Mouse (Mus musculus): ENCODE measurements around the gene Olfr782.
"Not testable (repeated sequence)": the region's sequence is repeated elsewhere in the genome, so short reads cannot be mapped to it uniquely, and the experiment has no call there.

Gene Olfr782

DNA sequence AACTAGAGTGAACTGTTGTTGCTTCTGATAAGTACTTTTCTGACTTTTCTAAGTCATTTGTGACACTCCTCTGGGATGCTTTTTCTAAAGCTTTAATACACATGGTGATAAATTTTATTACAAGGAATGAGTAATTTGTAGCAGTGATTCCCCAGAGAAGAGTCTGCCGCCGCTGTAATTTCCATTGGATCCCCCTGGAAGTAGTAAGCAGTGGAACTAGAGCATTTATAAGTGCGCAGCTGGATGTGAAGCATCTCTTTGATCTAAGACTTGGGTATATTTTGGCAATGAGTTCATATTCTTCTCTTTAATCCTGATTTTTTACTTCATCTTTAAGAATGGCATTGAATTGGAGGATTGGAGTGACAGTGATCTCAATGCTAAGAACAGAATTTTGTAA is at the start of gene Olfr782:
Gene Olfr782 (plus strand): TSS at position 301 of the 400 bp plus-strand sequence.
- DNase-seq (ENCODE audit: low spot score): no peak

DNA sequence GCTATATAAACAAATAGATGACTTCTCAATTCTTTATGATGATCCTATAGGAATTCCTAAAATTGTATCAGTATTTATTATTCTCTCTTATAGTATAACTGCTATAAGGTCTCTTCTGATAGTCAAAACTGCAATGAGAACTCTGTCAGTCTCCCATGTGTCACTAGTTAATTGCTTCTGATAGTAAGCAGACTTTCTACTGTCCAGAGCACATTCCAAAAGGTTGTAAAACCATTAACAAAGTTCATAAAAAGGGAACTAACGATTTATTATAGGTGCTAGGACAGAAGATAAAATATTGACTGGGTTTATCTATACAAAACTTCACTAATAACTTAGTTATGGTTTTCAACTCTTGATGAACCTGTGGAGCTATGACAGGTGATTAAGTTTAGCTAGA is 35.7 kb upstream of the Olfr782 start:
- DNase-seq (ENCODE audit: low spot score): not testable (repeated sequence)

DNA sequence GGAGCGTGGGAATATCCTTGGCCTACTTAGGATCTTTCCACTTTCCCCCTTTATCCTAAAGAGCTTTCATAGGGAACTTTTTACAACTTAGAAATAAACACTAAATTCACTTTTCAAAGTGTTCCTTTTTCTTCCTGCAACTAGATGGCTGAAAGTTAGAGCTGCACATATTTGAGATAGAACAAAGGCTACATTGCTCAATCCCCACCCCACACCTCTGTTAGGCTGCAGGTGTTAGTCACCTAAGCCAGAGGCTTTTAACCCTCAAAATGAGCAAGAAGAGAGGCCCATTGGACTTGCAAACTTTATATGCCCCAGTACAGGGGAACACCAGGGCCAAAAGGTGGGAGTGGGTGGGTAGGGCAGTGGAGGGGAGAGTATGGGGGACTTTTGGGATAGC is 35.1 kb upstream of the Olfr782 start:
- DNase-seq (ENCODE audit: low spot score): not testable (repeated sequence)

DNA sequence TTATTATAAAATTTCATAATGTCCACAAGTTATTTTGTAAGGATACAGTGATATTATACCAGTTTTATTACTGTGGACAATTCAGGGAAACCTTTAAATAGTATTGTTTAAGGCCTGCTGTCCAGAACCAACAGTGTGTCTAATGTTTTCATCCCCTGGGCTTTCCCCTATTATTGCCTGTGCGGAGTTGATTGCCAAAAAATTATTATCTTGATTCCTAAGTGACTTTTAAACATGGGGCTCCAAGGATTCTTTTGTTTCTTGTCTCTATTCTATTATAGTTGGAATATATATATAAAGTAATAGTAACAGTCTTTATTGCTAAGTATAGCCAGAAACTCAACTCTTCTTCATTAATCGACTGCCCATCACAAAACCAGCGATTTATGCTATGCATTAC is 30.8 kb upstream of the Olfr782 start, which contains the start of gene Olfr780:
Gene Olfr780 (plus strand): TSS at position 301 of the 400 bp plus-strand sequence.
- DNase-seq (ENCODE audit: low spot score): no peak

DNA sequence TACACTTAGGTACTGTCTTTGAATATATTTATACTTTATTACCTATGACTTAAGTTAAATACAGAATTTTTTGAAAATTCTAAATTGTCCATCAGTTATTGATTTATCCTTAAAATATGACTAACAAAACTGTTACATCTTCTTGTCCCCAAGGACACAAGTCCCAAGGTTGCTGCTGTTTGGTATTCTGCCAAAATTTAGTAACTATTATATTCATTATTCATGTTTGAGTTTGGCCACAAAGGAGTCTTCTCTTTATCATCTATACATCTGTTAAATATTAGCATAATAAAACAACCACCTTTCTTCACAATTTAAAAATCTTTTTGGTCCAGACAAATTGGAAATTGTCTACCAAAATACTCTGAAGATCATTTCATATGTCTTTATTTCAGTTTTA is 20.1 kb upstream of the Olfr782 start, which contains the start of gene Olfr781:
Gene Olfr781 (plus strand): TSS at position 301 of the 400 bp plus-strand sequence.
- no peak for DNase-seq (ENCODE audit: low spot score)

DNA sequence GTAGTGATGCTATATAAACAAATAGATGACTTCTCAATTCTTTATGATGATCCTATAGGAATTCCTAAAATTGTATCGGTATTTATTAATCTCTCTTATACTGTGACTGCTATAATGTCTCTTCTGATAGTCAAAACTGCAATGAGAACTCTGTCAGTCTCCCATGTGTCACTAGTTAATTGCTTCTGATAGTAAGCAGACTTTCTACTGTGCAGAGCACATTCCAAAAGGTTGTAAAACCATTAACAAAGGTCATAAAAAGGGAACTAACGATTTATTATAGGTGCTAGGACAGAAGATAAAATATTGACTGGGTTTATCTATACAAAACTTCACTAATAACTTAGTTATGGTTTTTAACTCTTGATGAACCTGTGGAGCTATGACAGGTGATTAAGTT is 3.8 kb downstream of the Olfr782 start:
- not testable (repeated sequence) for DNase-seq (ENCODE audit: low spot score)

DNA sequence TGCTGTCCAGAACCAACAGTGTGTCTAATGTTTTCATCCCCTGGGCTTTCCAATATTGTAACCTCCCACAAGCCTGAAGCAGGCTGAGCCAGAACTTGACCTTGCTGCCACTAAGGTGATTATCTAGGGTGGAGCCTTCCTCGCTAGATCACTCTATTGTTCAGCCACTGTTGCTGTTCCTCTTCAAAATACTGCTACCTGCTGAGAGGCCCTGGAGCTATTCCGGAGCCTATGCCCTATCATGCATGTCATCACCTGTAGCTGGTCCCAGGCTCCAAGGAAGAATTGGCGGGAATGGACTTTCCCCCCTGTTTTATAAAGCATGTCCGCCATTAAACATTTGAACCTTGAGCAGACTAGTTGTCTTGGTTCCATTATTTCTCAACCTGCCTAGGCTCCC is 7.8 kb downstream of the Olfr782 start:
- not testable (repeated sequence) for DNase-seq (ENCODE audit: low spot score)

DNA sequence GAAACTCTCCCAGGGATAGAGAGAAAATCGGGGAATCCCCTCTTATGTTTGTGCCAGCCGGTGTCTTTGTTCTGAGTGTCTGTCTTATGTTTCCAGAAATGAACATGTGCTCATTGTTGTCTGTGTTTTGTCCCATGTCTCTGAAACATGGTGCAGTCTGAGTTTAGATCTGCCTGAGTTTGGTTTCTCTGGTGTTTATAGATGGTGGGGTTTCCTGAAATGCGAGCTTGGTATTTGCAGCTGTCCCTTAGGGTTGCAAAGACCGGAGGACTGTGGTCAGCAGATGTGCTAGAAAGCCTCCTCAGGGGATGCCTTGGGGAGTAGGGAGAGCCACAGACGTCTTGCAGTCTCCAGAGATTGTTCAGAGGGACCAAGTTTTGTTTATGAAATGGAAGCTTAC is 8.7 kb downstream of the Olfr782 start:
- DNase-seq (ENCODE audit: low spot score): no peak

DNA sequence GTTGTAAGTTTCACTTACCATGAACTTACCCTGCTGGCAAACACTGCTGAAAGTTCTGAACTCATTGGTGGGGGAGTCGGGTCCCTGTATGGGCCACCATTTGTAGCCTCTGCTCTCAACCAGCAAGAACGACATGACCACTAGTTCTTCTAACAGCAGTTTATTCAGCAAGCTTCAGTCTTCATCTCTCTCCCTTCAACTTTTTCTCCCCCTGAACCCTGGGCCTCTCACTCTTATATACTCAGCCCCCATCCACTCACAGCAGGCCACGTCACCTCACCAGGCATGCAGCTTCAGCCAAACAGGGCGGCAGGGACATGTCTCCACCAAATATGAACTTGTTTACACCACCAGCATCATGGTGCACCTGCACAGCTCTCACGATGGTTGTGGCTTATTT is 25.4 kb downstream of the Olfr782 start:
- not testable (repeated sequence) for DNase-seq (ENCODE audit: low spot score)

DNA sequence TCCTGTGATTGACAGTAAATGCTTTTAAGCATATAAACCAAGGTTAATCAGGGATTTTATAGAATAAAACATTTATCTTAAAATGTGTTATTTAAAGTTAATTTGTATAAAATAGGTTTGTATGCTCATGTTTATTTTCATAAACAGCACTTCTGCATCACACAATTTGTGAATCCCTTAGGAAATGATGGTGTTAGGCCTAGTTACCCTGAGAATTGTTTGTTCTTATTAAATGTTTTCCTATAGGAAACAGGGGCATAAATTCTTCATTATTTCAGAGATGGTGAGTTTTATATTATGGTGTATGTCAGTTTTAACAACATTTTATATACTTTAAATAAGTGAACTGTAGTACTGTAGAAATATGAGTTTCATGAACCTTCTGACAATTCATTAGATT is 35.1 kb downstream of the Olfr782 start, which contains the start of gene Olfr784:
Gene Olfr784 (plus strand): TSS at position 301 of the 400 bp plus-strand sequence.
- no peak for DNase-seq (ENCODE audit: low spot score)

DNA sequence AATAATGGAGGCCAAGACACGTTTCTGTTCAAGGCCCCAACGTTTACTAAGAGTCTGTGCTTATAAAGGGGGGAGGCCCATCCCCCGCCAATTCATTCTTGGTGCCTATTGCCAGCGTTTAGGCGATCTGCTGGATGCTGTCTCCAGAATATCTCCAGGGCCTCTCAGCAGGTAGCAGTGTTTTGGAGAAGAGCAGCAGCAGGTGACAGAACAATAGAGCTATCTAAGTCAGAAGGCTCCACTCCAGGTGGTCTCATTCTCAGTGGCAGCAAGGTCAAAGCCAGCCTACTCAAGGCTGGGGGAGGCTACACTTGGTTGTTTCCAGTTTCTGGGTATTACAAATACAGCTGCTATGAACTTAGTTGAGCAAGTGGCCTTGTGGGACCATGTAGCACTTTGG is 52.2 kb downstream of the Olfr782 start:
- no peak for DNase-seq (ENCODE audit: low spot score)

All from ovary, adult 18-20 months (tissue).